Mouse (Mus musculus) gastrocnemius, postnatal 36 days (tissue): ENCODE results near the gene Lonrf2. TPM values are rescaled to one million over a fixed set of nuclear protein-coding genes. Genes with fewer than 3 reads are reported as not detected.

Experiments
- DNase-seq, 2 experiments: peaks; one replicate each; pipeline ENCODE4 v3.0.0; 2022
- intact Hi-C: fragments of 180-260 bp; cut with DNase I; formaldehyde crosslinking; loops from one replicate; pipeline ENCODE4 v1.15.1; 2025
- total RNA-seq, 2 experiments: library from RNA; stranded (reverse); gene quantifications; 2 replicates each; pipeline ENCODE4 v1.2.3; 2021

Gene Lonrf2
- total RNA-seq, 2 experiments from 2014 or later: 0.28 to 0.42 TPM

GRCm38 (mm10) chr1:38842861-38843260 lies 6.3 kb upstream of the Lonrf2 start:
- intact Hi-C loops: no loop called here

GRCm38 (mm10) chr1:38839944-38840343 lies 3.4 kb upstream of the Lonrf2 start:
- no peak for DNase-seq
- intact Hi-C loops: no loop called here

More at GRCm38 (mm10) chr1:38842861-38843260, 6.3 kb upstream of the Lonrf2 start:
- no peak for DNase-seq

GRCm38 (mm10) chr1:38835568-38836476 lies 689 bp downstream of the Lonrf2 start:
- DNase-seq: peak; percentile 7 to 14
- intact Hi-C loops: no loop called here

GRCm38 (mm10) chr1:38834899-38835298 lies 1.6 kb downstream of the Lonrf2 start:
- intact Hi-C loops: no loop called here

GRCm38 (mm10) chr1:38824926-38825325 lies 11.6 kb downstream of the Lonrf2 start:
- no peak for DNase-seq
- intact Hi-C loops: no loop called here

More at GRCm38 (mm10) chr1:38834899-38835298, 1.6 kb downstream of the Lonrf2 start:
- no peak for DNase-seq

- DNase-seq: no peak
- intact Hi-C loops: no loop called here
Measured at GRCm38 (mm10) chr1:38823851-38824250, 12.7 kb downstream of the Lonrf2 start.

- DNase-seq: no peak
- intact Hi-C loops: no loop called here
Measured at GRCm38 (mm10) chr1:38819691-38820090, 16.8 kb downstream of the Lonrf2 start.

GRCm38 (mm10) chr1:38817671-38818070 lies 18.8 kb downstream of the Lonrf2 start:
- intact Hi-C loops: no loop called here

GRCm38 (mm10) chr1:38817268-38817667 lies 19.2 kb downstream of the Lonrf2 start:
- no peak for DNase-seq
- intact Hi-C loops: no loop called here

More at GRCm38 (mm10) chr1:38817671-38818070, 18.8 kb downstream of the Lonrf2 start:
- no peak for DNase-seq

GRCm38 (mm10) chr1:38816306-38816705 lies 20.2 kb downstream of the Lonrf2 start:
- intact Hi-C loops: no loop called here

GRCm38 (mm10) chr1:38807121-38807520 lies 29.4 kb downstream of the Lonrf2 start:
- DNase-seq: no peak

More at GRCm38 (mm10) chr1:38816306-38816705, 20.2 kb downstream of the Lonrf2 start:
- DNase-seq: no peak

GRCm38 (mm10) chr1:38800402-38800801 lies 36.1 kb downstream of the Lonrf2 start:
- no peak for DNase-seq

More at GRCm38 (mm10) chr1:38807121-38807520, 29.4 kb downstream of the Lonrf2 start:
- intact Hi-C loops: no loop called here

GRCm38 (mm10) chr1:38799304-38799703 lies 37.2 kb downstream of the Lonrf2 start:
- intact Hi-C loops: no loop called here

More at GRCm38 (mm10) chr1:38800402-38800801, 36.1 kb downstream of the Lonrf2 start:
- intact Hi-C loops: no loop called here

GRCm38 (mm10) chr1:38796936-38797335 lies 39.6 kb downstream of the Lonrf2 start:
- no peak for DNase-seq
- intact Hi-C loops: no loop called here

More at GRCm38 (mm10) chr1:38799304-38799703, 37.2 kb downstream of the Lonrf2 start:
- no peak for DNase-seq

GRCm38 (mm10) chr1:38795496-38795895 lies 41.0 kb downstream of the Lonrf2 start:
- DNase-seq: no peak
- intact Hi-C loops: no loop called here

GRCm38 (mm10) chr1:38791016-38791810 lies 45.3 kb downstream of the Lonrf2 start:
- DNase-seq: no peak
- intact Hi-C loops: no loop called here

GRCm38 (mm10) chr1:38789988-38790602 lies 46.4 kb downstream of the Lonrf2 start:
- no peak for DNase-seq
- intact Hi-C loops: loop anchor here (5.0 kb wide), 1 partner anchor 603 kb away; no protein-coding TSS in a partner anchor

GRCm38 (mm10) chr1:38788904-38789303 lies 47.6 kb downstream of the Lonrf2 start:
- intact Hi-C loops: loop anchor here (5.0 kb wide), 1 partner anchor 602 kb away; no protein-coding TSS in a partner anchor
- DNase-seq: no peak

- DNase-seq: peak in 1 of 2 experiments; percentile 20
- intact Hi-C loops: loop anchor here (5.0 kb wide), 1 partner anchor 600 kb away; no protein-coding TSS in a partner anchor
Measured at GRCm38 (mm10) chr1:38787443-38787842, 49.1 kb downstream of the Lonrf2 start.

- intact Hi-C loops: loop anchor here (5.0 kb wide), 1 partner anchor 599 kb away; no protein-coding TSS in a partner anchor
Measured at GRCm38 (mm10) chr1:38786358-38786757, 50.2 kb downstream of the Lonrf2 start.

More at GRCm38 (mm10) chr1:38786358-38786757, 50.2 kb downstream of the Lonrf2 start:
- DNase-seq: no peak
